Mouse (Mus musculus): ENCODE data around the gene Kit. TPM values are rescaled to one million over a fixed set of nuclear protein-coding genes. Genes with fewer than 3 reads are reported as not detected.
A peak's percentile ranks its signal among the peaks of the same experiment; 100 is the strongest.

Gene Kit
- polyA plus RNA-seq, 1 experiment from 2014 or later: 49.0 TPM

GRCm38 (mm10) chr5:75557636-75558035 lies 17.1 kb upstream of the Kit start:
- WGBS: 64% methylated on average over 11 of the region's 11 CpGs
- no peak overlapping the region for H3K9ac ChIP-seq (ENCODE audit: low read depth, low read length)
- H3K36me3 ChIP-seq (ENCODE audit: control insufficient read depth, insufficient read depth, low read length): no peaks in the 10 kb centered on the region
- no peak overlapping the region for H3K27ac ChIP-seq (ENCODE audit: low read length)
- no peak overlapping the region for H3K4me2 ChIP-seq (ENCODE audit: low read length)
- no peaks in the 10 kb centered on the region for H3K9me3 ChIP-seq (replicated peaks; ENCODE audit: control insufficient read depth, low read length, poor library complexity, severe bottlenecking)
- no peaks in the 10 kb centered on the region for H3K27me3 ChIP-seq (ENCODE audit: control insufficient read depth, insufficient read depth, low read depth, low read length)
- no peaks in the 10 kb centered on the region for H3K4me1 ChIP-seq (ENCODE audit: control insufficient read depth, insufficient read depth, low read length)
- H3K4me3 ChIP-seq (ENCODE audit: low read depth, low read length): no peak overlapping the region
- ATAC-seq: no peak

- WGBS: 89% methylated on average over 6 of the region's 6 CpGs
- no peaks in the 10 kb centered on the region for H3K27me3 ChIP-seq (ENCODE audit: control insufficient read depth, insufficient read depth, low read depth, low read length)
- H3K4me3 ChIP-seq (ENCODE audit: low read depth, low read length): no peak overlapping the region
- H3K4me1 ChIP-seq (ENCODE audit: control insufficient read depth, insufficient read depth, low read length): no peaks in the 10 kb centered on the region
- no peak overlapping the region for H3K4me2 ChIP-seq (ENCODE audit: low read length)
- no peak overlapping the region for H3K9ac ChIP-seq (ENCODE audit: low read depth, low read length)
- no peak overlapping the region for H3K27ac ChIP-seq (ENCODE audit: low read length)
- no peaks in the 10 kb centered on the region for H3K36me3 ChIP-seq (ENCODE audit: control insufficient read depth, insufficient read depth, low read length)
- no peaks in the 10 kb centered on the region for H3K9me3 ChIP-seq (replicated peaks; ENCODE audit: control insufficient read depth, low read length, poor library complexity, severe bottlenecking)
- ATAC-seq: no peak
Measured at GRCm38 (mm10) chr5:75559291-75559690, 15.4 kb upstream of the Kit start.

- Histone ChIP-seq H3K9ac (ENCODE audit: low read depth, low read length) (no peak overlapping the region), H3K27me3 (ENCODE audit: control insufficient read depth, insufficient read depth, low read depth, low read length) (no peaks in the 10 kb centered on the region), H3K27ac (ENCODE audit: low read length) (no peak overlapping the region), H3K4me2 (ENCODE audit: low read length) (no peak overlapping the region), H3K36me3 (ENCODE audit: control insufficient read depth, insufficient read depth, low read length) (no peaks in the 10 kb centered on the region), H3K4me1 (ENCODE audit: control insufficient read depth, insufficient read depth, low read length) (no peaks in the 10 kb centered on the region), H3K4me3 (ENCODE audit: low read depth, low read length) (no peak overlapping the region), H3K9me3 (replicated peaks; ENCODE audit: control insufficient read depth, low read length, poor library complexity, severe bottlenecking) (no peaks in the 10 kb centered on the region)
- no peak for ATAC-seq
- 91% methylated on average over 2 of the region's 2 CpGs for WGBS
Measured at GRCm38 (mm10) chr5:75561231-75561630, 13.5 kb upstream of the Kit start.

GRCm38 (mm10) chr5:75574151-75574851 lies 415 bp upstream of the Kit start:
- Histone ChIP-seq H3K27me3 (ENCODE audit: control insufficient read depth, insufficient read depth, low read depth, low read length) (no peaks in the 10 kb centered on the region; the same call in 1 of the 2 replicates), H3K4me3 (ENCODE audit: low read depth, low read length) (peak overlapping the region; percentile 79), H3K9me3 (replicated peaks; ENCODE audit: control insufficient read depth, low read length, poor library complexity, severe bottlenecking) (no peaks in the 10 kb centered on the region), H3K4me1 (ENCODE audit: control insufficient read depth, insufficient read depth, low read length) (peaks cover 21% of the 10 kb centered on the region), H3K27ac (ENCODE audit: low read length) (peak overlapping the region; percentile 79), H3K9ac (ENCODE audit: low read depth, low read length) (peak overlapping the region; percentile 86), H3K36me3 (ENCODE audit: control insufficient read depth, insufficient read depth, low read length) (no peaks in the 10 kb centered on the region), H3K4me2 (ENCODE audit: low read length) (peak overlapping the region; percentile 90)
- 3% methylated on average over 27 of the region's 27 CpGs for WGBS
- ATAC-seq: no peak

- Histone ChIP-seq H3K4me1 (ENCODE audit: control insufficient read depth, insufficient read depth, low read length) (peaks cover 21% of the 10 kb centered on the region), H3K9ac (ENCODE audit: low read depth, low read length) (peak overlapping the region; percentile 86), H3K4me3 (ENCODE audit: low read depth, low read length) (peak overlapping the region; percentile 79), H3K27ac (ENCODE audit: low read length) (peak overlapping the region; percentile 79), H3K36me3 (ENCODE audit: control insufficient read depth, insufficient read depth, low read length) (no peaks in the 10 kb centered on the region), H3K9me3 (replicated peaks; ENCODE audit: control insufficient read depth, low read length, poor library complexity, severe bottlenecking) (no peaks in the 10 kb centered on the region), H3K4me2 (ENCODE audit: low read length) (peak overlapping the region; percentile 90), H3K27me3 (ENCODE audit: control insufficient read depth, insufficient read depth, low read depth, low read length) (no peaks in the 10 kb centered on the region; the same call in 1 of the 2 replicates)
- WGBS: under 1% methylated on average over 52 of the region's 53 CpGs
- ATAC-seq: peak; percentile 88
Measured at GRCm38 (mm10) chr5:75575567-75576515, 1.1 kb downstream of the Kit start.

GRCm38 (mm10) chr5:75576741-75577140 lies 2.0 kb downstream of the Kit start:
- Histone ChIP-seq H3K9me3 (replicated peaks; ENCODE audit: control insufficient read depth, low read length, poor library complexity, severe bottlenecking) (no peaks in the 10 kb centered on the region), H3K36me3 (ENCODE audit: control insufficient read depth, insufficient read depth, low read length) (no peaks in the 10 kb centered on the region), H3K4me3 (ENCODE audit: low read depth, low read length) (peak overlapping the region; percentile 79), H3K4me2 (ENCODE audit: low read length) (peak overlapping the region; percentile 90), H3K9ac (ENCODE audit: low read depth, low read length) (peak overlapping the region; percentile 86), H3K27ac (ENCODE audit: low read length) (peak overlapping the region; percentile 58; the same call in 1 of the 2 replicates), H3K4me1 (ENCODE audit: control insufficient read depth, insufficient read depth, low read length) (peaks cover 21% of the 10 kb centered on the region), H3K27me3 (ENCODE audit: control insufficient read depth, insufficient read depth, low read depth, low read length) (no peaks in the 10 kb centered on the region; the same call in 1 of the 2 replicates)
- 17% methylated on average over 6 of the region's 6 CpGs for WGBS
- no peak for ATAC-seq

GRCm38 (mm10) chr5:75578141-75578540 lies 3.4 kb downstream of the Kit start:
- peak overlapping the region; percentile 90 for H3K4me2 ChIP-seq (ENCODE audit: low read length)
- ATAC-seq: no peak
- H3K4me3 ChIP-seq (ENCODE audit: low read depth, low read length): no peak overlapping the region

GRCm38 (mm10) chr5:75579244-75579643 lies 4.5 kb downstream of the Kit start:
- H3K4me2 ChIP-seq (ENCODE audit: low read length): no peak overlapping the region
- no peak for ATAC-seq

More at GRCm38 (mm10) chr5:75578141-75578540, 3.4 kb downstream of the Kit start:
- no peaks in the 10 kb centered on the region for H3K9me3 ChIP-seq (replicated peaks; ENCODE audit: control insufficient read depth, low read length, poor library complexity, severe bottlenecking)
- 77% methylated on average over 7 of the region's 7 CpGs for WGBS
- H3K9ac ChIP-seq (ENCODE audit: low read depth, low read length): no peak overlapping the region
- H3K27ac ChIP-seq (ENCODE audit: low read length): no peak overlapping the region
- no peaks in the 10 kb centered on the region; the same call in 1 of the 2 replicates for H3K27me3 ChIP-seq (ENCODE audit: control insufficient read depth, insufficient read depth, low read depth, low read length)
- peaks cover 21% of the 10 kb centered on the region for H3K4me1 ChIP-seq (ENCODE audit: control insufficient read depth, insufficient read depth, low read length)
- H3K36me3 ChIP-seq (ENCODE audit: control insufficient read depth, insufficient read depth, low read length): no peaks in the 10 kb centered on the region

More at GRCm38 (mm10) chr5:75579244-75579643, 4.5 kb downstream of the Kit start:
- H3K9me3 ChIP-seq (replicated peaks; ENCODE audit: control insufficient read depth, low read length, poor library complexity, severe bottlenecking): no peaks in the 10 kb centered on the region
- H3K27me3 ChIP-seq (ENCODE audit: control insufficient read depth, insufficient read depth, low read depth, low read length): no peaks in the 10 kb centered on the region; the same call in 1 of the 2 replicates
- peaks cover 21% of the 10 kb centered on the region for H3K4me1 ChIP-seq (ENCODE audit: control insufficient read depth, insufficient read depth, low read length)
- WGBS: 89% methylated on average over 5 of the region's 5 CpGs
- H3K27ac ChIP-seq (ENCODE audit: low read length): no peak overlapping the region
- no peak overlapping the region for H3K9ac ChIP-seq (ENCODE audit: low read depth, low read length)
- no peak overlapping the region for H3K4me3 ChIP-seq (ENCODE audit: low read depth, low read length)
- no peaks in the 10 kb centered on the region for H3K36me3 ChIP-seq (ENCODE audit: control insufficient read depth, insufficient read depth, low read length)
